Mouse (Mus musculus) adrenal gland, adult 18-20 months (tissue): ENCODE measurements around the gene Capn7. TPM values are rescaled to one million over a fixed set of nuclear protein-coding genes. Genes with fewer than 3 reads are reported as not detected.

Experiments used
- DNase-seq, 2 experiments: peaks; one replicate each; pipeline ENCODE4 v3.0.0; 2021 to 2022; ENCODE audit warnings: low spot score in 2 of 2
- long read RNA-seq, 2 experiments: library from polyadenylated mRNA; stranded (forward); transcript quantifications; one replicate each; pipeline ENCODE4 v2.0.0; 2021
- total RNA-seq, 2 experiments: library from RNA; stranded (reverse); gene quantifications; 1 replicate in 1 of 2; 2 replicates in 1 of 2; pipeline ENCODE4 v1.2.3; 2021

The Capn7 gene
- total RNA-seq = 10 to 100 TPM; 32.9 to 45.3 TPM
- long read RNA-seq, experiment 1, transcript Capn7-201 (21 exons, 3,648 nt) = major isoform, 30 of 37 reads
- long read RNA-seq, experiment 1, partial matches to known transcripts = 1 of 37 reads
- long read RNA-seq, experiment 1, other reads (novel, unspliced or antisense) = 6 of 37 reads
- long read RNA-seq, experiment 2, full-length matches to known transcripts = 56 of 82 reads
- long read RNA-seq, experiment 2, partial matches to known transcripts = 6 of 82 reads
- long read RNA-seq, experiment 2, other reads (novel, unspliced or antisense) = 20 of 82 reads

DNA sequence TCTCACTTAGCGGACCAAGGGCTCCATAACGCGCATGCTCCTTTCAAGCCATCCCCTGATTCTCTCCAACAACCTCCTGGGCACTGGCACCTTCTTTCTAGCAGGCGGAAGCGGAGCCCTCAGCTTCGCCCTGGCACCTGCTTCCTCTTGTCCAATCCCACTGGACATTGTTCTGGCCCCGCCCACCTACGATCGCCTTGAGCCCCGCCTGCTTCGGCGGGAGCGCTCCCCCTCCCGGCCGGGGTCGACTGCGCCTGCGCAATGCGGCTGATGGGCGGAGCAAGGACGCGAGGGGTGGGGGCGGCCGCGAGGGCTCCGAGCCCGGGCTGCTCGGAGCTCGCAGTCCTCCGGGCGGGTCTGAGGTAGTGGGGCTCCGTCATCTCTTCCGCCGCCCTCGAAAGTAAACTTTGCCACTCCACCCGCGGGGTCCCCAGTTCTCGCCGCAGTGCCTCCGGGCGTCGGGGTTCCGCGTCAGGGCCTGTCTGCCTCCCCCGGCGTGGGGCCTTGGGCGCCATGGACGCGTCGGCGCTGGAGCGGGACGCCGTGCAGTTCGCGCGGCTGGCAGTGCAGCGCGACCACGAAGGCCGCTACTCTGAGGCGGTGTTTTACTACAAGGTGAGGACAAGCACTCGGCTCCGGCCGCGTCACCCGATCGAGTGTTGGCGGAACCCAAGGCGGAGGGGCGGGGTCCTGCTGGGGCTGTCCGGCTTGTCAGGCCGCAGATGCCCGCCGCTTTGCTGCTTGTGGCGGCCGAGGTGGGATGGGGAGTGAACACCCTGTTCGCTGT is at the start of gene Capn7:
Capn7 (plus strand) TSS at position 270 of the 787 bp plus-strand sequence.
- peak; percentile 99 to 100 for DNase-seq

DNA sequence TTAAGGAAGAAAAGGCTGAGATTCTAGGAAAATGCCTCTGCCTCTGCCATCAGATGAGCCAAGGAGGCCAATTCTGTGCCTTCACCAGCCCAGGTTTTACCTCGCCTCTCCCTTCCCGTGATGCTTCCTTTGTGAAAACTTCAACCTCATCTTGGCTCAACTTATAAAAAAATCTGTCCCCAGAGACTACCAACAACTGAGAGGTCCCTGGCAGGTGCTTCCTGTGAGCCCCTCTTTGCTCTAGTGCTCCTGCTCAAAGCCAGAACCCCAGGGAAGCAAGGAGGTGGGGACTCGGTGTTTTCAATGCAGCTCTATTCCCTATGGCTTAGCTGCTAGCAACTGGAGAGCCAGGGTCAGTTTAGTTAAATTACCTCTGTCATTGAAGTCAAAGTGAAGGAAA is 23.2 kb upstream of the Capn7 start:
- DNase-seq = no peak

DNA sequence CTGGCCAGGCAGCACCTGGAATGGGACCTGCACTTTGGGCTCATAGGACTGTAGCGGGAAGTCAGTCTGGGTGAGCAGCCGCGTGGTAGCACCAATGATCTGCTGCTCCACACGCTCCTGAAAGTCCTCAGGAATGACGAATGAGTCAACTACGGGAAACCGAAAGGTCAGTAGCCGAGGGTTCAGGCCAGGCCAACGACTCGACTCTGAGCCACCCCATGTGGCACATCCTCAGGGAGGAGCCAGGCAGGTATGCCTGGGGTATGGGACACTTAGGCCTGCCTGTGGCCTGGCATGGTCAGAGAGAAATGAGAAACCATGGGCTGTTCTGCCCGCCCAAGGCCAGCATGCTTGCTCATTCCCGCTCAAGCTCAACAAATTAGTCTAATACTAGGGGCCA is 19.8 kb upstream of the Capn7 start:
- DNase-seq = peak in 1 of 2 experiments; percentile 15

DNA sequence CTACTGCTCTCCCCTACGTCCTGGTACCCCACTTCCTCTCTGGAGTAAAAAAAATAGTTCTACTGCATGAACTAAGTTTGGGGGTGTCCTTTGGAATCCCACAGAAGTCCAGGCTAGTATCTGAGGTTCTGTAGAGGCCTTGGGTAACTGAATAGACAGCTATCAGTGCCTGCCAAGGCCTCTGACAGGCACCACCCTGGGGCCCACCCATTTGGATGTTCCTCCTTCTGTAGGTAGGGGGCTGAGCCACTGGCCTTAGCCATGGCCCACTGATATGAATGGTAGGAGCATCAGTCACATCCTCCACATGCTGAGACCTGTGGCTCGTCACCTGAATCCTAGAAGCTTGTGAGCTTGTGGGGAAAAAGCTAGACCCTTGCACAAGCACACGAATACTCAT is 18.7 kb upstream of the Capn7 start:
- DNase-seq = no peak

DNA sequence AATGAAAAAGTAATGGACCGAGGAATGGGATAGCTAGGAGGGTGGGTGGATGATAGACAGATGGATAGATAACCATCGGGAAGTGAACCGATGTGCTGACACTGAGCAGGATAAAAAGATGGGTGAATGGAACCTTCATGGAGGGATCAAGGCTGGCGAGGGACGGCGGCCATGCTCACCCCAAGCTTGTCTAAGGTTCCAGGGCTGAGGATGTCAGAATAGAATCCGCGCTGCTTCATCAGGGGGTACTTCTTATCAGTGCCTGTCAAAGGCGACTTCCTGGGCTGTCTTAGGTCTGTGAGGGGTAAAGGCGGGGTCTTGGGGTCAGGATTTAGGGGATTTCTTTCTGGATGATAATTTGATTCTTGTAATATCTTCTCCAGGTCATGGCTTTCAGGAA is 16.9 kb upstream of the Capn7 start:
- DNase-seq = no peak

DNA sequence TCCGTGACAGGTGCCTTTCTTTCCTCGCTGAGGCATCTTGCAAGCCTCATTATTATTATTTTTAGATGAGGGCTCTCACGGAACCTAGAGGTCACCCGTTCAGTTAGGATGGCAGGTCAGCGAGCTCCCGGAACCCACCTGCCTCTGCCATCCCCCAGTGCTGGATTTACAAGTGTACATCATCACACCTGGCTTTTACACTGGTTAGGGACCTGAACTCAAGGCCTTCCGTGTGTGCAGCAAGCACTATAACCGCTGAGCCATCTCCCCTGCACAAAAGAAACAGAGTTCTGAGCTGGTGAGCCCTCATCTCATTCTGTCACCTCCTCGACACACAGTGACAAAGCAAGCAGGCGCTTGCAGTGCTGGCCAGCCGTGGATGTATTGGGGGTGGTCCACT is 15.3 kb upstream of the Capn7 start:
- DNase-seq = no peak

DNA sequence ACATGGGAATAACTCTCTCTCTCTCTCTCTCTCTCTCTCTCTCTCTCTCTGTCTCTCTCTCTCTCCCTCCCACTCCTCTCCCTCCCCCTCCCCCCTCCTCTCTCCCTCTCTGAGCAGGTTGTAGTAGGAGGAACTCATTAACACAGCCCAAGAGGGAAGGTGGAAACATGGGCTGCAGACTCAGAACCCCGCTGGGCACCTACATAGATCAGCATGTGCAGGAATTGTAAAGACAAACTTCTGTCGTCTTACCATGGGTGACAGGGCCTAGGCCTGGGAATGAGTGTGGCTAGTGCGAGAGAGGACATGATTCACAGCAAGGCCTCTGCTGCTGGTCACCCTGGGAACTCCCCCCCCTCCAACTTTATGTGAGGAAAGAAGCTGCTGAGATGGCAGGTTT is 14.2 kb upstream of the Capn7 start:
- DNase-seq = no peak

DNA sequence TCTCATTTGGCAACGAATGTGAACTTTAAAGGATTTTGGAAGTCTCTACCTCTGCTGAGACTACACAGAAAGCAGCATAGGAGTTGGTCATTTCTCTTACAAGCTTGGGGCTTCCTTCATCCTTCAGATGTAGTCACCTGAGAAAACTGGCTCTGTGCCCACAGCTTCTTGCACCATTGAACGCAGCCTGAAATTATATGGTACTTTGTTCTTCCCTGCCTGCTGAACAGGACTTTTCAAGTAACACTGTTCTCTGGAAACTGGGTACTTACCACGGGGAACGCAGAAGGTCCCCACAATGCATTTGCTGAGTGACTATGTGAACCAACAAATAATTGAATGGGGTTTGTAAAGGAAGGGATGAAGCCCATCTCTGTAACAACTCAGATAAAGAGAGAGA is 13.2 kb upstream of the Capn7 start:
- no peak for DNase-seq

DNA sequence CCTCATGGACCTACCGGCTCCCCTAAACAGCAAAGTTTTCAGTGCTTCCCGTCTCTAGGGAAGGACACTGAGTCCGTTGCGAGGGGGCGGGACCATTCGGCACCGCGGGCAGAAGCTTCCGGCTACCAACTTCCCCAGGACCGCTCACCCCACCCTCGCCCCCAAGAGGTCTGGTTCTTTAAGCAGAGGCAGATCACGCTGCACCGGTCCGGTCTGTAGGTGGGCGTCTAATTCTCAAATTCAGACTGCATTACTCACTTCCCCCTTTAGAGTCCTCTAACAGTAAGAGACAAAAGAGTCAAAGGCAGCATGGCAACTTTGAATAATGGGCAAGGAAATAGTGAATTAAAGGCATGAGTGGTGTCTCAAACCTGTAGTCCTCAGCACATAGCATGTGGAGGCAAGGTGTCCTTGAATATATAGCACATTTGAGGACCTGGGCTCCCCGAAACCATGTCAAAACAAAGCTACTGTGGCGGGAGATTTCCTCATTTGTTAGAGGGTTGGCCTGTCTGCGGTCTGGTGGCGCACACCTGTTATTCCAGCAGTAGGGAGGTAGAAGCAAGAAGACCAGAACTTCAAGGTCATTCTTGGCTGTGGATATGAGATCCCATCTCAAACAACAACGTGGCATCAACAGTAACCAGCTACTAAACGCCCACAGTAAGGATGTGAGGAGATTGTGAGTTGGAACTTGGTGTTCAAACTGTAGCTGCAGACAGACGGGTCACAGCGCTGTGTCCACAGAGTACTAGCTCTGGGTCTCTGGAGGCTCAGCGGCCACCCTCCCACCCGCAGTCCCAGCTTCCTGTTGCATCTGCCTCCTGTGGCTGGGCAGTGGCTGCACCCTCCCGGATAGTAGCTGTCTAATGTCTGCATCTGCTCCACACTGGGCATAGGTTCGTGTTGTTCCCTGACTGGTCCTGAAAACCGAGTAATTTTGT is 12.3 kb upstream of the Capn7 start, which contains the start of gene Dnah1:
Dnah1 (minus strand) TSS at position 48 of the 944 bp plus-strand sequence.
- DNase-seq = peak; percentile 17 to 52

DNA sequence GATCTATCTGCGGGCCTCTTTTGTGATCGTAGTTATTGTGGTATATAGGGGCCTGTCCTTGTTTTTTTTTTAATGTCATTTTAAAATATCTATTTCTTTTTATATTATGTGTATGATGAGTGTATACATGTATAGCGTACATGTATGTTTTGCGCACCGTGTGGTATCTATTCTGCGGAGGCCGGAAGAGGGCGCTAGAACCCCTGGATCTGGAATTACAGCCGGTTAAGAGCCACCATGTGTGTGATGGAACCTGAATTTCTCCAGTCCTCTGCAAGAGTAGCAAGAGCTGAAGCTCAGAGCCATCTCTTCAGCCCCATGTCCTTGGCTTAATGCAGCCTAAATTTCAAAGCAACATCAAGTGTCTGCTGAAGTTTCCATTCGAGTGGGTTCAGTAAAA is 11.6 kb upstream of the Capn7 start:
- DNase-seq = no peak

DNA sequence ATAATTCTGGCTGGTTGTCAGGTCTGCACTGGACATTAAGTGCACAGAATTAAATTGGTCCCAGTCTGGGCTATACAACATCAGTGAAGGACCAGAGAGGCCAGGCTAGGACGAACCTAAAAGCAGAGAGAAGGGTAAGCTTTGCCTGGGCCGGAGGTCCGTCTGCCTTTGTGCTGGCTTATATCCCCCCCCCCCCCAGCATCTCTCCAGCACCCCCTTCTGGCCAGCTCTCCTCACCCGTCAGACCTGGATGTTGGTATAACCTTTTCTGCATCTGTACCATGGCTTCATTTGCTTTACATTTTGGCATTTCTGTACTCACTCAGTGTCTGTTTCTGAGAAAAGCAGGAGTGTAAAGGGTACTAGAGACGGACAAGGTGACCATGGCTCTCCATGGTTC is 10.9 kb upstream of the Capn7 start:
- DNase-seq = no peak

DNA sequence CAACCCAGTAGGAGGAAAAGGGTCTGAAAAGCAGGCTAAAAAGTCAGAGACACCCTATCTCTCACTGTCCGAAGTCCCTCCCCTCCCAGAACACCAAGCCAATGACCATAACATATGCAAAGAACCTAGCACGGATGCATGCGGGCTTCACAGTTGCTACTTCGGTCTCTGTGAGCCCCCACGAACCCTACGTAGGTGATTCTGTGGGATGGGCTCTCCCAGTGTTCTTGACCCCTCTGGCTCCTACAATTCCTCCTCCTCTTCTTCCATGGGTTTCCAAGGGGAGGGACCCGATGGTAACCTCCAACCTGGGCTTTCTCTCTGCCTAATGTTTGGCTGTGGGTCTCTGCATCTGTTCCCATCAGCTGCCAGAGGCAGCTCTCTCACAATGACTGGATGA is 9.7 kb upstream of the Capn7 start:
- DNase-seq = no peak

DNA sequence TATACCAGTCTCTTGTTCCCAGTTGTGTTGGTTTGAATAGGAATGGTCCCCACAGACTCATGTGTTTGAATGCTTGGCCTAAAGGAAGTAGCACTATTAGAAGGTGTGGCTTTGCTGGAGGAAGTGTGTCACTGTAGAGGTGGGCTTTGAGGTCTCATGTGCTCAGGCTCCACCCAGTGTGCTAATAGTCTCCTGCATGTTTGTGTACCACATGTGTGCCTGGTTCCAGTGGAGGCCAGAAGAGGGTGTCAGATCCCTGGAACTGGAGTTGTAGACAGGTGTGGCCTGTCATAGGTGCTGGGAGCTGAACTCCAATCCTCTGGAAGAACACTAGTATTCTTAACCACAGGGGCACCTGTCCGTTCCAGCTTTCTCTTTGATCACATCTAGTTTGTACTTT is 9.2 kb upstream of the Capn7 start:
- DNase-seq = no peak

DNA sequence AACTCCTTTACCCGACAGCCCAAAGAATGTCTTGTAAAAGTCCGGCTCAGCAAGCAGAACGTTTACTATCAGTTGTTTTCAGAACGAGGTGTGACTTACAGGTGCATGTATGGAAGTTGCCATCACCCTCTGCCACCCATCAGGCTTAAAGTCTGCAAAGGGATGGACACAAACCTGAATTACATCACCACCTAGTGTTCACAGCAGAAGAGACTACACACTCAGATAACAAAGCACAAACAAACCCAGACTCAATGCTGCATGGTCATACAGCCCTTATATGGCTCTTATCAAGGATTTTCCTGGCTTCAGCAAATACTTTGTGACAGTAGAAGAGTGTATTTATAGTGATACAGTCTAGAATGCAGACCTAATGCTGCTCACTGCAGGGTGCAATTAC is 8.8 kb upstream of the Capn7 start:
- no peak for DNase-seq

DNA sequence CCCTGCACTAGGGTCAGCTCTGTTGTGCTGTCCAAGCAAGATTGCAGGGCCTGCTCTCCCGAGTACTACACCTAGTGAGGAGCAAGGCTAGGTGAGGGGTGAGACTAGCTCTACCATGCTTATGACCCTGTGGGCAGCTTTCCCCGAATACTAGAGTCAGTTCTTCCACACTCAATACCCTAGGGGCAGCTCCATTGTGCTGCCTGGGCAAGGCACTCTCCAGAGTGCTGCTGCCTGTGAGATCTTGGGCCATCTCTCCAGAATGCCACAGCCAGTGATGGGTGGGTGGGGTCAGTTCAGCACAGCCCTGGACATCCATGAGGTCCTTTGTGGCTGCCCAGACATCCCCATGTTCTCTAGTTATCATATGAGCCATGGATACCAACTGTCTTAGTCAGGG is 6.7 kb upstream of the Capn7 start:
- DNase-seq = no peak

DNA sequence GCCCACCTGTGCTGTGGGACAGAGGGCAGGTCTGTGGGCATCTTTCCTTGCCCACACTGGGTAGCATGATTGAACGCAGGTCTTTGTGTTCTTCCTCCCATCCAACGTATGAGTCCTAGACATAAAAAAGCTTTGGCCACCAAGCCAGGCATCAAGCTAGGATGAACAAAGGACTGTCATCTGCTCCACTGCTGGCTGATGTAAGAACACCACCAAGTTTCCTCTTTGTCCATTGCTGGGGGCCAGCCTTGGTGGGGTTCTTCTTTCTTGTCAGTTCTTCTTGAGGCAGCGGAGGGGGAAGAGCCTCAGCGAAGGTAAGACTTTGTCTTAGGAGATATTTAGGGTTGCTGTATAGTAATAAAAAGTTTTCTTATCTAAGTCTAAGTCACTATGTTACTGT is 5.5 kb upstream of the Capn7 start:
- DNase-seq = no peak

DNA sequence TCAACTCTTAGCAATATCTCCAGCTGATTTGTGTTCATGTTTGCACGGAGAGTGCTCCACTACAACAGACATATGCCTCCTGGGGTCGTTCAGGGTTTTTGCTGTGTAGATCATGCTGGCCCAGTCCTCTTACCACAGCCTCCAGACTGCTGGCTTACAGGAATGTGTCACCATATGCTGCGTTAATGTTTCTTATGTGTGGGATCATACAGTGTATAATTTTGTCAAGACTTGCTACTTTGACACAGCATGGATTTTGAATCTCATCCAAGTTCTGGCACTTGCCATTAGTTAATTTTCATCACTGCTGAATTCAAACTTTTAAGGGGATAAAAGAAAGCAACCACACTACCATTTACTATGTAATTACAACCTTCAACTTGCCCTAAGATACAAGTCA is 673 bp upstream of the Capn7 start:
- DNase-seq = no peak

DNA sequence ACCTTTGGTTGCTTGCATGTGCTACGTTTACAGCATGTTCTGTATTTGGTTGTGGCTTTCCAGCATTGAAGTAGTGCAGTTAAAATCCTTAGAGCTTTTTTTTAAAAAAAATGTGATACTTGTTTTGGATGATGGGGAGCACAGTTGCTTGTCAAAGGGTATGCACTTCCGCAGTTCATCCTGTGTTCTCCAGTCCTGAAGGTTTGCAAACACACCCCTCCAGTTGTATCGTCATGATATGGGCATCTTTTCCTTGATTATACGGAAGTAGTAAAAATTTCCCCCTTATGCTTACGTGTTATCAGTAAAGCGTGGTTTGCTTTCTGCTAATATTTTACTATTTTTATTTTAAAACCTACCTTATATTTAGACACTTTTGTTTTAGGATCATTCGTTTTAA is 968 bp downstream of the Capn7 start:
- no peak for DNase-seq

DNA sequence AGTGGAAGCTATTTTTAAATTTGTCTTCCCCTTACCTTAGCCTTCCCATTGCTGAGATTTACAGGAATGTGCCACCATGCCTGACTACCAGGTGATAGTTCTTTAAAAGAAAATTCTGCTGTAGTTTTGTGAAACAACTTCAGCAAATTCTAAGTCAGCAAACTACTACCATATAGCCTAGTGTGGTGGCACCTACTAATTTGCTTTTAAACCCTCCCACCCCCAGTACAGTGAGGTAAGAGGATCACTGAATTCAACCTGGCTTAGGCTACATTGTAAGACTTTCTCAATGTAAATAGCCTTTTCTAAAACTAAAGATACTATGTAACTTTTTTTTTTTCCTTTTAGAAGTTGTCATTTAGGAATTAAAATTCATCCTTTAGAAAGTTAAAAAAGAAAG is 1.5 kb downstream of the Capn7 start:
- no peak for DNase-seq

DNA sequence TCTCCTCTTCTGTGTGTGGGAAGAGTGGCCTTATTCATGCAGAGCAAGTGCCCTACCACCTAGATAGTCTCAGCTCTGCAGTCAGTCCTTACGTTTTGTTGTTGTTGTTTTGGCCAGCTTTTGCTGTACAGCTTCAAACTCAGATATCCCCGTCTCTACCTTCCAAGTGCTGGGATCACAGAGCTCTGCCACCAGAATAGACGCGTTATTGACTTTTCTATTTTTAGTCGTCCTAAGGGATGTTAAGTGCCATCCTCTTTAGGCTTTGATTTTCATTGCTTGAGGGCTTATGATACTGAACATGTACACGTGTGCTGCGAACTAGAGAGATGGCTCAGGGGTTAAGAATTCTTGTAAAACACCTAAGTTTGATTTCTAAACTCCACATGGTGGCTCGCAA is 6.8 kb downstream of the Capn7 start:
- DNase-seq = no peak

DNA sequence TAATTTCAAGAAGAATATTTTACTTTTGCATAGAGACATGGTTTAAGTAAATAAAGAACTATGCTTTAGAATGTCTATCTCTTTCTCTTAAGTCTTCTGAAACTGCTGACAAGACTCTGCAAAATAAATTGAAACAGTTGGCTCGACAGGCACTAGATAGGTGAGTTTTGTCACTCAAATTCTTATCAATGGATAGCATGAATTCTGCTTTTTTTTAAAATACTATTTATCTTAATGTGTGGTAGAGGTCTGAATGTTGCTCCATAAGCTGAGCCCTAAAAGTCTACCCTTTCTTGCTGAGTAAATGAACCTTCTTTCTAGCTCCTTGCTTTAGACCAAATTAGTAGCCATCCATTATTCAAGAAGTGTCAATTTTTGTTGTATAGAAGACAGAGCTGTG is 8.9 kb downstream of the Capn7 start:
- DNase-seq = no peak

DNA sequence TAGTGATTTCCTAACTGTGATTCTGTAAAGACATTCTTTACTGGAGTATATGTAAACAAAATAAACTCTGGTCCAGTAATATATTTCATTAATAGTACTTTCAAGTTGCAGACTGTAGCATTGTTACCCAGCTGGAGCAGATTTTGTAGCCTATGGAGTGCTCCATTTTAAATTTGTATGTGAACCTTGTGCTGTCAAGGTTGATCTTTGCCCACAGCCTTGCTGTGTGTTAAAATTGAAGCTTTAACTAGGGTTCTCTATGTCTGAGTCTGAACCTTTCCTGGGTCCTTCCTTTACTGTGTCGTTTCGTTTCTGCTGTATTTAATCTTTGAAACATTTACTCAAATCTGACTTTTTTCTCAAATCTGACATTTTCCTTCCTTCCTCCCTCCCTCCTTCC is 25.8 kb downstream of the Capn7 start:
- DNase-seq = no peak
